Comparison of ENCODE assay signal across 7 mouse cellular contexts in genomic region chr15:28024965-28025338, GRCm38 (mm10). TPM values are rescaled to one million over a fixed set of nuclear protein-coding genes. Genes with fewer than 3 reads are reported as not detected.
A peak's percentile ranks its signal among the peaks of the same experiment; 100 is the strongest.
DNase-seq lines count a peak whose midpoint lies in the region; ATAC-seq and TF ChIP-seq lines count a peak whose summit lies in the region.

No protein-coding gene starts in this region.

- H3K9me3 ChIP-seq in hindbrain, embryonic 15.5 days: no peaks in the 10 kb centered on the region
- H3K9me3 ChIP-seq in limb, embryonic 14.5 days (ENCODE audit: control insufficient read depth, low read length): no peaks in the 10 kb centered on the region
- no peaks in the 10 kb centered on the region for H3K9me3 ChIP-seq in midbrain, embryonic 15.5 days
- no peaks in the 10 kb centered on the region for H3K9me3 ChIP-seq in stomach, embryonic 14.5 days (ENCODE audit: control insufficient read depth, low read depth, low read length)

- H3K27ac ChIP-seq in hindbrain, embryonic 15.5 days (replicated peaks): peak overlapping the region; percentile 98
- H3K27ac ChIP-seq in limb, embryonic 14.5 days (replicated peaks; ENCODE audit: low read depth, low read length): peak overlapping the region; percentile 97
- peak overlapping the region; percentile 99 for H3K27ac ChIP-seq in midbrain, embryonic 15.5 days
- peak overlapping the region; percentile 95 for H3K27ac ChIP-seq in stomach, embryonic 14.5 days (ENCODE audit: low read length)

- peaks cover 50% of the 10 kb centered on the region for H3K4me1 ChIP-seq in hindbrain, embryonic 15.5 days (replicated peaks)
- H3K4me1 ChIP-seq in limb, embryonic 14.5 days (ENCODE audit: control insufficient read depth, insufficient read depth, low read length): peaks cover 21% of the 10 kb centered on the region
- peaks cover 43% of the 10 kb centered on the region for H3K4me1 ChIP-seq in midbrain, embryonic 15.5 days
- peaks cover 28% of the 10 kb centered on the region for H3K4me1 ChIP-seq in stomach, embryonic 14.5 days (ENCODE audit: control insufficient read depth, insufficient read depth, low read length)

- H3K36me3 ChIP-seq in hindbrain, embryonic 15.5 days: no peaks in the 10 kb centered on the region
- H3K36me3 ChIP-seq in limb, embryonic 14.5 days (ENCODE audit: control insufficient read depth, insufficient read depth, low read length): no peaks in the 10 kb centered on the region
- H3K36me3 ChIP-seq in midbrain, embryonic 15.5 days (replicated peaks): no peaks in the 10 kb centered on the region
- H3K36me3 ChIP-seq in stomach, embryonic 14.5 days (ENCODE audit: control insufficient read depth, insufficient read depth, low read length): no peaks in the 10 kb centered on the region

- WGBS in hindbrain, embryonic 15.5 days: under 1% methylated on average over 54 of the region's 54 CpGs
- WGBS in limb, embryonic 14.5 days: 0% methylated on average over 27 of the region's 54 CpGs
- WGBS in midbrain, embryonic 15.5 days: under 1% methylated on average over 54 of the region's 54 CpGs
- under 1% methylated on average over 36 of the region's 54 CpGs for WGBS in stomach, embryonic 14.5 days

- H3K4me2 ChIP-seq in hindbrain, embryonic 15.5 days: peak overlapping the region; percentile 70
- H3K4me2 ChIP-seq in limb, embryonic 14.5 days (replicated peaks; ENCODE audit: low read depth, low read length, severe bottlenecking): peak overlapping the region; percentile 87
- H3K4me2 ChIP-seq in midbrain, embryonic 15.5 days: peak overlapping the region; percentile 74
- peak overlapping the region; percentile 91 for H3K4me2 ChIP-seq in stomach, embryonic 14.5 days (replicated peaks; ENCODE audit: low read depth, low read length)

- ATAC-seq in activated CD4-positive, CD25-positive, alpha-beta regulatory T cell, adult 4 months: peak; percentile 38
- peak; percentile 7 for ATAC-seq in hindbrain, embryonic 15.5 days (ENCODE audit: low FRiP score, low read depth)
- peak; percentile 11 for ATAC-seq in limb, embryonic 14.5 days (ENCODE audit: low FRiP score, low read depth)
- peak; percentile 34 for ATAC-seq in midbrain, embryonic 15.5 days (replicated peaks)
- ATAC-seq in stomach, embryonic 14.5 days (ENCODE audit: insufficient number of reproducible peaks, insufficient read depth, low FRiP score, low read depth): peak; percentile 8; the same call in 1 of the 2 replicates

- peak overlapping the region; percentile 75 for H3K4me3 ChIP-seq in hindbrain, embryonic 15.5 days
- peak overlapping the region; percentile 87 for H3K4me3 ChIP-seq in limb, embryonic 14.5 days (replicated peaks; ENCODE audit: low read length)
- peak overlapping the region; percentile 83 for H3K4me3 ChIP-seq in midbrain, embryonic 15.5 days
- peak overlapping the region; percentile 95 for H3K4me3 ChIP-seq in stomach, embryonic 14.5 days (ENCODE audit: low read depth, low read length)

- no peak for TF ChIP-seq POLR2A in limb, embryonic 14.5 days (IDR thresholded peaks at IDR 0.05; ENCODE audit: borderline replicate concordance, extremely low read depth, insufficient read depth, insufficient read length)

- H3K27me3 ChIP-seq in hindbrain, embryonic 15.5 days: no peaks in the 10 kb centered on the region
- H3K27me3 ChIP-seq in limb, embryonic 14.5 days (ENCODE audit: control insufficient read depth, insufficient read depth, low read length): no peaks in the 10 kb centered on the region
- H3K27me3 ChIP-seq in midbrain, embryonic 15.5 days (replicated peaks): no peaks in the 10 kb centered on the region
- H3K27me3 ChIP-seq in stomach, embryonic 14.5 days (ENCODE audit: control insufficient read depth, insufficient read depth, low read length): no peaks in the 10 kb centered on the region

- peak overlapping the region; percentile 93 for H3K9ac ChIP-seq in hindbrain, embryonic 15.5 days
- H3K9ac ChIP-seq in limb, embryonic 14.5 days (ENCODE audit: low read depth, low read length, severe bottlenecking): peak overlapping the region; percentile 92
- H3K9ac ChIP-seq in midbrain, embryonic 15.5 days: peak overlapping the region; percentile 97
- peak overlapping the region; percentile 95 for H3K9ac ChIP-seq in stomach, embryonic 14.5 days (replicated peaks; ENCODE audit: low read depth, low read length)

- DNase-seq in cerebellum, adult 8-10 months: peak; percentile 65
- peak; percentile 53 to 57 for DNase-seq in frontal cortex, postnatal 36 days (ENCODE audit: low spot score in 2 of 2)
- DNase-seq in limb, embryonic 14.5 days (ENCODE audit: low spot score): peak; percentile 35

RNA-seq across cellular contexts. Expression of gene Trio, which starts 0.7 kb away (rescaled TPM):
- 1 to 10 TPM; 7.8 to 8.1 TPM for polyA plus RNA-seq in activated CD4-positive, CD25-positive, alpha-beta regulatory T cell, adult 4 months (2017; shearing (Covaris generic))
- polyA plus RNA-seq in hindbrain, embryonic 15.5 days (2015; fragmentation: Nextera tagmentation; extraction: Ambion mirVana): 33.3 and 36.2 TPM in 2 replicates
- 230 and 262 TPM in 2 replicates for polyA plus RNA-seq in limb, embryonic 14.5 days (2012; rRNA removed)
- polyA plus RNA-seq in limb, embryonic 14.5 days (2014; fragmentation: Nextera tagmentation; extraction: Ambion mirVana): 78.7 and 86.7 TPM in 2 replicates
- 40.4 and 42.9 TPM in 2 replicates for polyA plus RNA-seq in midbrain, embryonic 15.5 days (2015; fragmentation: Nextera tagmentation; extraction: Ambion mirVana)
- 45.0 and 54.2 TPM in 2 replicates for polyA plus RNA-seq in stomach, embryonic 14.5 days (2014; fragmentation: Nextera tagmentation; extraction: Ambion mirVana)

Comparison
In these comparisons a context has a peak if more than half of its experiments do, and no peak if none do; other contexts are left out.
1. Peak in every context shown above with its lines: DNase-seq, ATAC-seq, H3K4me3 ChIP-seq and H3K27ac ChIP-seq.